Mouse (Mus musculus): ENCODE measurements around the gene Bcl11b. TPM values are rescaled to one million over a fixed set of nuclear protein-coding genes. Genes with fewer than 3 reads are reported as not detected.

Bcl11b gene
- polyA plus RNA-seq, 1 experiment, result 22.3 TPM

GRCm38 (mm10) chr12:107991191-107991590 lies 12.2 kb downstream of the Bcl11b start:
- Histone ChIP-seq H3K4me1 (ENCODE audit: control insufficient read depth, insufficient read depth, insufficient read length, low read length) (0 out of 2 replicates have a peak, but pooled peaks cover 2% of the 10 kb centered on the region), H3K4me3 (ENCODE audit: low read depth, low read length) (no peak overlapping the region), H3K36me3 (ENCODE audit: control insufficient read depth, insufficient read depth, low read length) (peaks cover 15% of the 10 kb centered on the region; the same call in 1 of the 2 replicates), H3K27ac (ENCODE audit: insufficient read depth, low read depth, low read length) (no peak overlapping the region), H3K27me3 (ENCODE audit: control insufficient read depth, insufficient read depth, low read length) (no peaks in the 10 kb centered on the region)
- 67% methylated on average over 11 of the region's 11 CpGs for WGBS
- no peak for TF ChIP-seq POLR2A (IDR thresholded peaks at IDR 0.05; ENCODE audit: low read depth, low read length)
- no peak for TF ChIP-seq CTCF (IDR thresholded peaks at IDR 0.05; ENCODE audit: extremely low read depth, insufficient read length, insufficient replicate concordance, low read depth, low read length)

GRCm38 (mm10) chr12:107983211-107983610 lies 20.2 kb downstream of the Bcl11b start:
- no peaks in the 10 kb centered on the region for H3K27me3 ChIP-seq (ENCODE audit: control insufficient read depth, insufficient read depth, low read length)
- H3K27ac ChIP-seq (ENCODE audit: insufficient read depth, low read depth, low read length), result no peak overlapping the region
- peaks cover 11% of the 10 kb centered on the region for H3K36me3 ChIP-seq (ENCODE audit: control insufficient read depth, insufficient read depth, low read length)
- no peak overlapping the region for H3K4me3 ChIP-seq (ENCODE audit: low read depth, low read length)
- TF ChIP-seq CTCF (IDR thresholded peaks at IDR 0.05; ENCODE audit: extremely low read depth, insufficient read length, insufficient replicate concordance, low read depth, low read length) (no peak), POLR2A (IDR thresholded peaks at IDR 0.05; ENCODE audit: low read depth, low read length) (no peak)
- peaks cover 11% of the 10 kb centered on the region for H3K4me1 ChIP-seq (ENCODE audit: control insufficient read depth, insufficient read depth, insufficient read length, low read length)
- WGBS, result 71% methylated on average over 8 of the region's 8 CpGs

- WGBS, result 57% methylated on average over 9 of the region's 9 CpGs
- peaks cover 11% of the 10 kb centered on the region for H3K4me1 ChIP-seq (ENCODE audit: control insufficient read depth, insufficient read depth, insufficient read length, low read length)
Observed at GRCm38 (mm10) chr12:107982306-107982705, 21.1 kb downstream of the Bcl11b start.

GRCm38 (mm10) chr12:107981231-107981630 lies 22.2 kb downstream of the Bcl11b start:
- Histone ChIP-seq H3K27me3 (ENCODE audit: control insufficient read depth, insufficient read depth, low read length) (no peaks in the 10 kb centered on the region), H3K36me3 (ENCODE audit: control insufficient read depth, insufficient read depth, low read length) (peaks cover 11% of the 10 kb centered on the region), H3K27ac (ENCODE audit: insufficient read depth, low read depth, low read length) (no peak overlapping the region), H3K4me3 (ENCODE audit: low read depth, low read length) (no peak overlapping the region), H3K4me1 (ENCODE audit: control insufficient read depth, insufficient read depth, insufficient read length, low read length) (peaks cover 11% of the 10 kb centered on the region)
- TF ChIP-seq CTCF (IDR thresholded peaks at IDR 0.05; ENCODE audit: extremely low read depth, insufficient read length, insufficient replicate concordance, low read depth, low read length), result no peak
- no peak for TF ChIP-seq POLR2A (IDR thresholded peaks at IDR 0.05; ENCODE audit: low read depth, low read length)
- 45% methylated on average over 6 of the region's 6 CpGs for WGBS

More at GRCm38 (mm10) chr12:107982306-107982705, 21.1 kb downstream of the Bcl11b start:
- no peak overlapping the region for H3K4me3 ChIP-seq (ENCODE audit: low read depth, low read length)
- no peak overlapping the region for H3K27ac ChIP-seq (ENCODE audit: insufficient read depth, low read depth, low read length)
- H3K27me3 ChIP-seq (ENCODE audit: control insufficient read depth, insufficient read depth, low read length), result no peaks in the 10 kb centered on the region
- TF ChIP-seq CTCF (IDR thresholded peaks at IDR 0.05; ENCODE audit: extremely low read depth, insufficient read length, insufficient replicate concordance, low read depth, low read length) (no peak), POLR2A (IDR thresholded peaks at IDR 0.05; ENCODE audit: low read depth, low read length) (no peak)
- H3K36me3 ChIP-seq (ENCODE audit: control insufficient read depth, insufficient read depth, low read length), result peaks cover 11% of the 10 kb centered on the region

GRCm38 (mm10) chr12:107980261-107980961 lies 23.0 kb downstream of the Bcl11b start:
- H3K27ac ChIP-seq (ENCODE audit: insufficient read depth, low read depth, low read length), result no peak overlapping the region
- no peak for TF ChIP-seq CTCF (IDR thresholded peaks at IDR 0.05; ENCODE audit: extremely low read depth, insufficient read length, insufficient replicate concordance, low read depth, low read length)
- TF ChIP-seq POLR2A (IDR thresholded peaks at IDR 0.05; ENCODE audit: low read depth, low read length), result no peak
- peaks cover 4% of the 10 kb centered on the region for H3K36me3 ChIP-seq (ENCODE audit: control insufficient read depth, insufficient read depth, low read length)
- peak overlapping the region; percentile 51 for H3K4me3 ChIP-seq (ENCODE audit: low read depth, low read length)
- 4% methylated on average over 51 of the region's 51 CpGs for WGBS
- no peaks in the 10 kb centered on the region for H3K27me3 ChIP-seq (ENCODE audit: control insufficient read depth, insufficient read depth, low read length)
- H3K4me1 ChIP-seq (ENCODE audit: control insufficient read depth, insufficient read depth, insufficient read length, low read length), result peaks cover 11% of the 10 kb centered on the region

GRCm38 (mm10) chr12:107979710-107980260 lies 23.6 kb downstream of the Bcl11b start:
- H3K27me3 ChIP-seq (ENCODE audit: control insufficient read depth, insufficient read depth, low read length), result no peaks in the 10 kb centered on the region
- TF ChIP-seq CTCF (IDR thresholded peaks at IDR 0.05; ENCODE audit: extremely low read depth, insufficient read length, insufficient replicate concordance, low read depth, low read length) (no peak), POLR2A (IDR thresholded peaks at IDR 0.05; ENCODE audit: low read depth, low read length) (no peak)
- H3K4me1 ChIP-seq (ENCODE audit: control insufficient read depth, insufficient read depth, insufficient read length, low read length), result peaks cover 11% of the 10 kb centered on the region
- peak overlapping the region; percentile 51 for H3K4me3 ChIP-seq (ENCODE audit: low read depth, low read length)
- H3K27ac ChIP-seq (ENCODE audit: insufficient read depth, low read depth, low read length), result no peak overlapping the region
- H3K36me3 ChIP-seq (ENCODE audit: control insufficient read depth, insufficient read depth, low read length), result peaks cover 3% of the 10 kb centered on the region
- 22% methylated on average over 27 of the region's 28 CpGs for WGBS

- WGBS, result 64% methylated on average over 8 of the region's 8 CpGs
- Histone ChIP-seq H3K4me3 (ENCODE audit: low read depth, low read length) (no peak overlapping the region), H3K27me3 (ENCODE audit: control insufficient read depth, insufficient read depth, low read length) (no peaks in the 10 kb centered on the region), H3K36me3 (ENCODE audit: control insufficient read depth, insufficient read depth, low read length) (no peaks in the 10 kb centered on the region; the same call in 1 of the 2 replicates), H3K27ac (ENCODE audit: insufficient read depth, low read depth, low read length) (no peak overlapping the region), H3K4me1 (ENCODE audit: control insufficient read depth, insufficient read depth, insufficient read length, low read length) (peaks cover 11% of the 10 kb centered on the region)
- TF ChIP-seq POLR2A (IDR thresholded peaks at IDR 0.05; ENCODE audit: low read depth, low read length), result no peak
- TF ChIP-seq CTCF (IDR thresholded peaks at IDR 0.05; ENCODE audit: extremely low read depth, insufficient read length, insufficient replicate concordance, low read depth, low read length), result no peak
Observed at GRCm38 (mm10) chr12:107978736-107979255, 24.6 kb downstream of the Bcl11b start.

Measured in small intestine, adult 2 months (tissue).